Mouse (Mus musculus): Measurements from ENCODE around the gene Nptn.

DNA sequence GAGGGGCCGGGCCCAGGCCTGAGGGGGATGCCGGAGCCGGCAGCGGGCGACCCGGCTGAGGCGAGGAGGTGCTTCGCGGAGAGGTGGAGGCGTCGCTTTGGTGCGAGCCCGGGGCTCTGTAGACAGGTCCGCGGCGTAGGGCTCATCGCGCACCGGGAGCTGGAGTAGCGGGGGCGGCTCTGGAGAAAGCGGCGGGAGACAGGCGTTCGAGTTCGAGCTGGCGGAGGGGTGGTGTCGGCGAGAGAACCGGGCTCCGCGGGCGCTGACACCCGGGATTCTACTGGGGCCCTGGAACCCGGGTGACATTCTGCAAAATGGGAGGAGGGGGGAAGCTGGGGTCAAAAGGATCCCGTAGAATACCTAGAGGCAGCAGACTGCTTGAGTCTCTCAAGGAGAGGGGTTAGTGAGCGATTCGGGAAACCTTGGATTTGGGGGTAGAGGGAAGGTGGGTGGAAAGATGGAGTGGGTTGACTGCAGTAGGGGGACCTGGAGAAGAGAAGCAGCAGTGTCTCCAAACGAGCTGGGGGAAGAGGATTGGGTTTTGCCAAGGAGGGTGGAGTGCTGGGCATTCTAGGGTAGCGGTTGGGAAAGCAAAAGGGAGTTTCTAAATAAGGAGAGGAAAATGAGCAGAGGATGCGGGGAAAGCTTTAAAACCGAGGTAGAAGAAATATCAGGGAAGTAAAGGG, 684 bp downstream of the Nptn start:
- TF ChIP-seq CTCF (IDR thresholded peaks at IDR 0.05; ENCODE audit: control insufficient read depth, insufficient read depth, insufficient replicate concordance, low read depth, low read length), result no peak
- TF ChIP-seq POLR2A (IDR thresholded peaks at IDR 0.05; ENCODE audit: control insufficient read depth, low read depth, low read length), result no peak

Measured in testis, adult 2 months (tissue).